Mouse (Mus musculus): ENCODE results near the gene Hoxa9. TPM values are rescaled to one million over a fixed set of nuclear protein-coding genes. Genes with fewer than 3 reads are reported as not detected.

Gene Hoxa9
- 0.61 and 1.5 TPM in 2 replicates for total RNA-seq (2021)
- long read RNA-seq, partial matches to known transcripts: 0 of 1 reads
- long read RNA-seq, other reads (novel, unspliced or antisense): 0 of 1 reads

- no peak for DNase-seq
Observed at GRCm38 (mm10) chr6:52230516-52231165, at the start of gene Hoxa9. Gene Hoxa9, minus strand, starts transcription at chr6:52231089.

GRCm38 (mm10) chr6:52276920-52277319 lies 46.0 kb upstream of the Hoxa9 start:
- DNase-seq: no peak

GRCm38 (mm10) chr6:52276382-52276781 lies 45.5 kb upstream of the Hoxa9 start:
- DNase-seq: no peak

- DNase-seq: no peak
Observed at GRCm38 (mm10) chr6:52275563-52276280, 44.8 kb upstream of the Hoxa9 start.

GRCm38 (mm10) chr6:52274576-52274975 lies 43.7 kb upstream of the Hoxa9 start:
- DNase-seq: no peak

- no peak for DNase-seq
Observed at GRCm38 (mm10) chr6:52273656-52274280, 42.9 kb upstream of the Hoxa9 start.

- no peak for DNase-seq
Observed at GRCm38 (mm10) chr6:52272766-52273655, 42.1 kb upstream of the Hoxa9 start.

GRCm38 (mm10) chr6:52270494-52271480 lies 39.9 kb upstream of the Hoxa9 start:
- peak; percentile 59 for DNase-seq

GRCm38 (mm10) chr6:52268756-52269155 lies 37.9 kb upstream of the Hoxa9 start:
- DNase-seq: no peak

GRCm38 (mm10) chr6:52268341-52268740 lies 37.5 kb upstream of the Hoxa9 start:
- no peak for DNase-seq

GRCm38 (mm10) chr6:52267691-52268090 lies 36.8 kb upstream of the Hoxa9 start:
- DNase-seq: no peak

GRCm38 (mm10) chr6:52267221-52267620 lies 36.3 kb upstream of the Hoxa9 start:
- no peak for DNase-seq

GRCm38 (mm10) chr6:52266666-52266985 lies 35.7 kb upstream of the Hoxa9 start:
- DNase-seq: no peak

GRCm38 (mm10) chr6:52265913-52266665 lies 35.2 kb upstream of the Hoxa9 start:
- no peak for DNase-seq

- DNase-seq: no peak
Observed at GRCm38 (mm10) chr6:52265306-52265912, 34.5 kb upstream of the Hoxa9 start.

GRCm38 (mm10) chr6:52264106-52264790 lies 33.4 kb upstream of the Hoxa9 start:
- DNase-seq: no peak

- DNase-seq: no peak
Observed at GRCm38 (mm10) chr6:52263321-52263585, 32.4 kb upstream of the Hoxa9 start.

GRCm38 (mm10) chr6:52262463-52263320 lies 31.8 kb upstream of the Hoxa9 start:
- DNase-seq: no peak

All from adrenal gland, postnatal 25 days (tissue).